Mouse (Mus musculus) adrenal gland, adult 2 months (tissue): ENCODE results near the gene Rars. TPM values are rescaled to one million over a fixed set of nuclear protein-coding genes. Genes with fewer than 3 reads are reported as not detected.
A peak's percentile ranks its signal among the peaks of the same experiment; 100 is the strongest.
"Not testable (repeated sequence)": the region's sequence is repeated elsewhere in the genome, so short reads cannot be mapped to it uniquely, and the experiment has no call there.

ENCODE experiments used
- DNase-seq: peaks from one replicate; pipeline ENCODE4 v3.0.0; 2021
- long read RNA-seq: library from polyadenylated mRNA; stranded (forward); transcript quantifications from one replicate; pipeline ENCODE4 v2.0.0, GENCODE M21; 2021
- polyA plus RNA-seq: library from polyadenylated mRNA; depleted of rRNA; stranded (reverse); fragments of >200 nt; gene quantifications from 2 replicates; pipeline ENCODE4 v1.2.3, GENCODE M21; 2012; rRNA removed
- total RNA-seq, 2 experiments: library from RNA; stranded (reverse); gene quantifications; 2 replicates each; pipeline ENCODE4 v1.2.3; 2021

The Rars gene
- total RNA-seq (10 to 100 TPM; 64.6 to 74.8 TPM), polyA plus RNA-seq (3.6 and 4.9 TPM in 2 replicates)
- long read RNA-seq, transcript Rars-201 (15 exons, 2,109 nt) = major isoform, 54 of 56 reads
- long read RNA-seq, partial matches to known transcripts = 1 of 56 reads
- long read RNA-seq, other reads (novel, unspliced or antisense) = 1 of 56 reads

DNA sequence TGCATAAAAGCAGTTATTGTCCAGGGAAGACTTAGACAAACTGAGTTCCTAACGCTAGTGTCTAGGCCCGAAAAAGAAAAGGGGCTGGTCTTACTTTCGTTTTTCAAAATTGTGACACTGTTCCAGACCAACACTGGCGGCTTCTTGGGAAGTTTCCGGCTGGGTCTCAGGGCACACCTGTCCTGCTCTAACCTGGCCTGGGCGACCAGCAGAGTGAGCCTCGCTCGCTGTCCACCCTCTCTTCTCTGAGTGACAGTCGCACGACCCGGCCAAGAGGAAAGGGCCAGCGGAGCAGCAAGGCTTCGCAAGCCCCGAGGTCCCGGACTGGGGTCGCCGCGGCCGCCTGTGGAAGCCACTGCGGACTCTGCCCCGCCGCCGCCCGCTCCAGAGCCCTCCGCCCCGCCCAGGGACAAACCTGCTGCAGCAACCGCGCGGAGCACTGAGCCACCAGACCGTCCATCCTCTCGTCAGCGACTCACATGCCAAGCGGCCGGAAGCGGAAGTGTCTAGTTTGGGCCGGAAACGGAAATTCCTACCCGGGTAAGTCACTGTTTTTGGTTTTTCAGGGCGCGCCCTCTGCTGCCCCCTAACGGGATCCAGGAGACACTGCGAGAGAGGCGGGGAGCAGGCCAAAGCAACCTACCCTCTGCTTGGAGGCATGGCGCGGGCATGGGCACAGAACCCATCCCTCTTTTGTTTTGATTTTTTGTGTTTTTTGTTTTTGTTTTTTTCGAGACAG, at the start of gene Rars:
Gene Rars, minus strand, starts transcription at position 485 of the 739 bp plus-strand sequence.
- DNase-seq = peak; percentile 95

DNA sequence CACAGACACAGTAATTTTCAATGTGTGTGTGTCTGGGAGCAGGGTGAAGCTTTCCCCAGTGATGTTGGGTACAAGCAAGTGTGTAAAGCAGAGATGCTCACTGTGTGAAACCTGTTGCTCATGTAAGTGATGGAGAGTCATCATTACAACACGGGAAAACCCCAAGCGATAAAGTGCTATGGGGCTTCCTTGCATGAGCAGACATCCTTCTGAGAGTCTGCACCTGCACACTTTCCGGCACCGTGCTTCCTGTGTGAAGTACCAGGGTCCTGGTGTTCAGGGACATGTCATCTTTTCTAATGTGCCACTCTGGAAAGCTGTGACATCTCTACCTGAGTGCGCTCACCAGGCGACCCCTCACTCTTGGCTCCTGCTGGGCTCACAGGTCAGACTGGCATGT, 48.5 kb upstream of the Rars start:
- no peak for DNase-seq

DNA sequence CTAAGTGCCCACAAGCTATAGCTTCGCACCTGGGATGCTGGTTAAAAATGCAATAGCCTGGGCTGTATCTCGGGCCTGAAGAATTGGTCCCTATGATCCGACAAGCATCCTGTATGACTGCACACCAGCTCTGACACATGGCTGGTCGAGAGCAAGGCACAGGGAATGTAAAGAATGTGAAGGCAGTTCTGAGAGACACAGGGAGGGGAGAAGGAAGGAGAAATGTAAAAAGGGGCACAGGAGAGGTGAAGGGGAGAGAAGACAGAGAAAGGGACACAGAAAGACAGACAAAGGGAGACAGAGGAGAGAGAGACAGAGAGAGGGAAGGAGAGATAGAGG, 44.2 kb upstream of the Rars start:
- no peak for DNase-seq

DNA sequence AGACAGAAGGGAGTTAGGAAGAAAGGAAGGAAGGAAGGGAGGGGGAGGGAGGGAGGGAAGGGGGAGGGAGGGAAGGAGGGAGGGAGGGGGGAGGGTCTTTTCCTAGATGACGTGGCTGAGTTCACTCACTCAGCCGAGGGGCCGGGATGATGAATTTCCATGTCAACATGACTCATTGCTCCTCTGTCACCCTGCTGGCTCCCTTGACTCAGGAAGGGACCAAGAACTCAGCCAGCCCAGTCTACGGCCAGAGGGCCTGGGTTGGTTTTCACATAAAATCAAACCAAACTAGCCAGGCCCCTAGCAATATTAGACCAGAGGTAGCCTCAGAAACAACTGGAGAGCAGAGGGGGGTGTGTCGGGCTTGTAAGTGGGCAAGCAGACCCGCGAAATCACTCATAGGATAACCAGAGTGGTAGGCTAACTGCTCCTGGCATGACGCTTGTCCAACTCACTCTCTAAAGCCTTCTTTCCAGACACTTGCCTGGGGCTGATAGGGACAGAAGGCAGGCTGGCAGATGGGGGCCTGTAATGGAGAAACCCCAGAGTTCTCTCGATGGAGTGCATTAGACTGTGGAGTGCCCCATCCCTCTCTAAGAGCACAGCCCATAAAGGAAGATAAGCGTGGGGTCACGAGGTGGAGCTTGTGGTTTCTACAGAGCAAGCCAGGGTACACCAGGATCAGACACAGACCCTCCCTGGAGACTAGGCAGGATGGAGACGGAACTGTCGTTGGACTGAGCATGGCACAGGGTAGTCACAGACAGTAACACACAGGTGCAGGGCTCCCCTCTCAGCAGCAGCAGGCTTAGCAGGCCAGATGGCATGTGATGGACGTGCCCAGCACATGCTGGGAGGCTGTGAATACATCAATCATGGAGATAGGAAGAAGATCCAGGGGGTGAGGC, 43.6 kb upstream of the Rars start:
- peak; percentile 50 for DNase-seq

DNA sequence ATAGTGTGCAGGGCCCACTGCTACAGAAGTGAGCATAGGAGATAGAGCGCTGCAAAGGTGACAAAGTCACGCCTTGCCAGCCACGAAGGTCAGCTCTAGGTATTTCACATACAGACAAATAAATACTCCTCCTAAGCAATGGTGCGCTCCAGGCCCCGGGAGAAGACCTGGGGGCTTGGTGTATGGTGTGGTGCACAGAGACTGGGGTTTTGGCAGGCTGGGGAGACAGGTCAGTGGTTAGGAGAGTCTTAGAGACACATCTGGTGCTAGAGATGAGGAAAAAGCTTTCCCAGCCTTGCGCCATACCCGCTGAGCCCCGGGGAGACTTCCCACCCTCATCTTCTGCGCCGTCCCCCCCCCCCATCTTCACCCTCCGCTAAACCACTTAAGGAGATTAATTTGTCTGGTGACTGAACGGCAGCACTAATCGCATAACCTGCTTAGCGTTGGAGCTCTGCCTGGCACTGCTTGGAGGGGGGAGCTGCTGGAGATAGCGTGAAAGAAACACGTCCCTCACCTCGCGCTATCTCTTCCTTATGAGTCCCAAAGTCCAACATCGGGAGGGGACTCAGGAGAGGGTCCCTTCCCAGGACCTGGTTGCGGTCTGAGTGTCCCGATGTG, 39.4 kb upstream of the Rars start:
- DNase-seq = no peak

DNA sequence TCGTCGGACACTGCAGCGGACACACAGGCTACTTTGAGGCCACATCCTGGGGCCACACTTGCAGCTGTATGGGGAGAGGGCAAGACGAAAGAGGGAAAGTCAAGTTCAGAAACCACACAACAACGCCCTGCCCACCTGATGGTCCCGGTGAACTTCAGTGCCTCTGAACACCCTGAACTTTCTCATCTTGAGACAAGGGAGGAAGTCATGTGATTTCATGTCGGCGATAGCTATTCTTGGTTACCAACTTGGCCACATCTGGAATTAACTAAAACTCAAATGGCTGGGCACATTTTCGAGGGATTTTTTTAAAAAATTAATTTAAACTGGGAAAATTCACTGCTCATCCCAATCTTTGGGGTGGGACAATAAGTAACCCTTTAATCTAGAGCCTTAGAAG, 36.7 kb upstream of the Rars start:
- DNase-seq = no peak

DNA sequence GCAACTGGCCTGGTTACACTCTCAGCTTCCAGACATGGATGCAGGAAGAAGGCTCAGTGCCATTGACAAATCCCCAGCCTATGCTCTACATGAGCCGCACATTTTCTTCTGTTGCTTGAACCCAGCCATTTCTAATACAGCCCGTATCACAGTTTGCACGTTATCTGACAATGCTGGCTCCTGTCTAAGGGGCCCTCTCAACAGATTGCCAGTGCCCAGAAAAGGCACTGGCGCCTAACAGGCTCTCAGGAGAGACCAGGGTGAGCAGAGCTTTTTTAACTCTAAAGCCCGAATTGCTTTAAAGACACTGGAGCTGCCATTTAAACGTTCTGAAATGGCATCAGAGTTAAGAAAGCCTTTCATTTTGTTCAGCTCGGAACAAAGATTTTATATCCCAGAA, 31.8 kb upstream of the Rars start:
- no peak for DNase-seq

DNA sequence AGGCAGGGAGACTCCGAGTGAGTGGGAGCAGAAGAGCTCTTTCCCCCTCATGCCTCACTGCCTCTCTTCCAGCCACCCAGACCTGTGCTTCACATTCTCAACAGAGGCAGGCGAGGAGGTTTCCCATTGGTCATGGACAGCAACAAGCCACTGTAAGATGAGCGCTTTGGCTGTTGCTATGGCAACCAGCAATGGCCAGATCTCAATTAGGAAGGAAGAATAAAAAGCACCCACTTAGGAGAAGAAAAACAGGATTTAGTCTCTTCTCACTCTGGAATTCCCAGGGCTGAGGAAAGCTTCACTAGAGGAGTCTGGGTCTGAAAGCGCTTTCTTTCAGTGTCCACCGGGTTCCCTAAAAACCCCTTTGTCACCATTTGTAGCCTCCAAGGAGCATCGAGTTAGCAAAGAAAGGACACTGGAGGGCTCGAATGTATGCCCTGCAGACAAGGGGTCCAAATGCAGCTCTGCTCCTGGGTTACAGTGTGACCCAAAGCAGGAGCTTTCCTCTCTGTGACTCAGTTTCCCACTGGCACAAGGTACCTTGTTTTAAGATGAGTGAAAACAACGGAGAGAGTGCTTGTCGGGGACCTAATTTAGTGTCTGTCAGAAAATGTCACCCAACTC, 30.8 kb upstream of the Rars start:
- DNase-seq = no peak

DNA sequence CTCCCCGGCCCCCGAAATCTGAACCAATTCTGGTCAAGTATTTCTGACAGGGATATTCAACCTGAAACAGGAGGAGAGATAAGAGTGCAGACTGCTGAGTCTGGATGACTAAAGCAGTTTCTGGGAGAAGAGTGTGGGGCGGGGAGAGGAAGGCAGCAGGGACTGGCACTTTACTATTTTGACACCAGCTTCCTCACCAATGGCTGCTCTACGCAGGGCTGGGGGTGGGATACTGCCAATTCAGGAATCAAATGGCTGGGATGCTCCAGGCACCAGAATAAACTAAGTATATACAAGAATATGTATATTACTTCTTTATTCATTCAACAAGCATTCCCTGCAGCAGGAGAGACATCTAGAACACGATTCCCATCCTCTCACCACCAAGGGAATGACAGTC, 29.3 kb upstream of the Rars start:
- DNase-seq = no peak

DNA sequence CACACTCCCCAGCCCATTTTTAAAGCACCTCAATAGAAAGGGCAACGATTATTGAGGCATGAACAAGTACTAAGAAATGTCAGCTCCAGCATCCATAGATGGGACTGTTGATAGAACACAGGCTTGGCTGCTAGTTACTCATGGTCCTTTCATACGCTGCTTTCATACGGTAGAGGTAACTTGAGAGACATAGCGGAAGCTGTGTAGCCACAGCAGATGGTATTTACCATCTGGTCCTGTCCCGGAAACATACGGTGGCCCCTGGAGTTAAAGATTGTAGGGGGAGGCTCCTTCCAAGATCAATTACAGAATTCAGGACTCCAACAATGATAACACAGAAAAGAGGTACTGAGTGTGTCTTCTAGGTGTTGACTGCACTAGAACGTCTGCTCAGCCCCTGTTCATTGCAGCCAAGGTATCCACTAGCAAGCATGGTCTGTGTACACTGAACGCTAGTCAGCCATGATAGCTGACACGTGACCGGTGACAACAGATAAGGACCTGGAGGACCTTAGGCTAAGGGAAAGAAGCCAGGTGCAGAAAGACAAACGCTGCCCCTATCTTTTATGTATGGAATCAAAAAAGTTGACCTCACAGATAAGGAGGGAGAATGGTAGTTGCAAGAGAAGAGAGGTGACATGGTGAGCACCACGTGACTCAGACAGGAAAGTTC, 23.2 kb upstream of the Rars start:
- no peak for DNase-seq

DNA sequence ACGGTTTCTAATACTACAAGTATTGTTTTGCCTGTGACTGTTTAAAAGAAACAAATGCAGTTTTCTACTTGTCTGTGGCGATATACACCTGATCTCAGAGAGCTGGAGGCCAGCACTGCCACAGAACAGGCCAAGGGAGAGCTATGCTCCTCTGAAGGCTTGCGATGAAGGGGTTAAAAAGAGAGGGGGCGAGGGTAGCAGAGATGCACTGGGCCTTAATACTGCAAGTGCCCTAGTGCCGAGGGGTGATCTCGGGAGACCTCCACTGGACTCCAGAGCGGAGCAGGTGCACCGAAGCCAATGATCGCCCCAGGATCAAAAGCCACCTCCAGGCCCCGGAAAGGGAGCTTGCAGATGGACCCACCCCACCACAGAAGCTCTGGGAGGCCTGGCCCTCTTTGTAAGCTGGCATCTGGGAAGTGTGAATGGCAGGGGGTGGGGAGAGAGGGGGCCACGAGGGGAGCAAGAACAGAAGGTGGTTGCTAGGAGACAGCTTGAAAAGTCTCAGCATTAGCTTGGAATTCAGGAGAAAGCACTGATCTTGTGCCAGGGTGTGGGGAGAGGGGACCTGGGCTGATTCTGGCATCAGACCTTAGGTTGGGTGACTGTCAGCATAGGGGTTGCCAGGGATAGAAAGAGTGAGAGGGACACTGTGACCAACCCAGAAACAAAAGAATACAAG, 22.2 kb upstream of the Rars start:
- DNase-seq = no peak

DNA sequence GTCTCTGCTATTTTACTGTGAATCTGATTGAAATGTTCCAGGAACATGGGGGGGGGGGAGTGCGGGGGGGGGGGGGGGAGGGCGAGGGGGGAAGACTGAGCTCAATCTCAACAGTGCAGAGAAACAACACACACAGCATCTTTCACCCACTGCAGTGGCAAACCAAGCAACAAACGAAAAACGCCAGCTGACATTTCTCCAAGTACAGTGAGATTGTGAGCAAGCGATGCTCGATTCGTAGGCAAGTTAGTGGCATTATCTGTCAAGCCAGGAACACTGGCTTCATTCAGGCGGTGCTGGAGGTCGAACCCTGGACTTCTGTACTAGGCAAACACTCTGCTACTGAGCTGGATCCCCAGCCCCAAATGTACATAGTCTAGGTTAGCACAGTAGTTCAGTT, 21.3 kb upstream of the Rars start:
- no peak for DNase-seq

DNA sequence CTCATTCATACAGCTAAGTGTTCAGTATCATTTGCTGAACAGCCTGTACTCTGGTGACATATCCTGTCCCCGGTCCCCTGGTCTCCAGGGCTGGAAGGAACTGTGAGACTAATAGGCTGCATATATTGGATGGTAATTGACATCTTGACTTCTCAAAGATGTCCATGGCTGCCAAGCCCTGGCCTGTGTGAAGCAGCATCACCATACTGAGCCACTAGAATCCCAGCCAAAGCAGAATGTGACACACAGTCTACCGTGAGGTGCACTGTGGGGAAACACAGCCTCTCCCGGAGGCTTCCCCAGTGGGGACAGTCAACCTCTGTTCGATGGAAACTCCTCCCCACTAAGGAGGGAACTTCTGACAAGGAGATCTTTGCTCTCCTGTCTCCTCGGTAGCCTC, 20.6 kb upstream of the Rars start:
- DNase-seq = no peak

DNA sequence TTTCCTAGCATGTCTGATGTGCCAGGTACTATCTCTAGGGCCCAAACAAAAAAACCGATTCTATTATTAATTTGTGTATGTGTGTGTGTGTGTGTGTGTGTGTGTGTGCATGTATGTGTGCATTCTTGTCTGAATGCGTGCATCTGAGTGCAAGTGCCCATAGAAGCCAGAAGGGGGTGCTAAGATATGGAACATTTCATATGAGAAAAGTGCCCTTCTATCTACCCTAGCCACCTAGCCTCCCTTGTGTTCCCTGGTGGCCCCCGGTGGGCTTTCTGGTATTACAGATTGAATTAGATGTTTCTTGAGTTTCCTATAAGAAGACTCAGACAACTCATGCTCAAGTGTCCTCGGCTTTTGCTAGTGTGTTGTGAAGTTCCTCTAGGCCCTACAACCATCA, 19.3 kb upstream of the Rars start:
- no peak for DNase-seq

DNA sequence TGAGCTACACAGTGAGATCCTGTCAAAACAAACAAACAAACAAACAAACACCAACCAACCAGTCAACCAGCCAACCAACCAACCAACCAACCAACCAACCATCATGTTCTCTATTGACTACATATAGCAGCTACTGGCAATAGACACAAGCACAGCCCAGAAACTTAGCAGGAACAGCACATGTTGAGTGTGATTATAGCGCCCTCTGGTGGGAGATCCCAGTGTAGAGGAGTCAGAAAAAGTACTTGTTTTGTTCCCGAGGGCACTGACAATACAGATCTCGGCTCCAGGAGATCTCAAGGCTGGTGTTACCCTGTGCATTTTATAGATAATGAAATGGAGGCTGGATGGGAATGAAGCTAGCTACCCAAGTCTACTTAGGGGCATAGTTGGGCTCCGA, 18.4 kb upstream of the Rars start:
- peak; percentile 35 for DNase-seq

DNA sequence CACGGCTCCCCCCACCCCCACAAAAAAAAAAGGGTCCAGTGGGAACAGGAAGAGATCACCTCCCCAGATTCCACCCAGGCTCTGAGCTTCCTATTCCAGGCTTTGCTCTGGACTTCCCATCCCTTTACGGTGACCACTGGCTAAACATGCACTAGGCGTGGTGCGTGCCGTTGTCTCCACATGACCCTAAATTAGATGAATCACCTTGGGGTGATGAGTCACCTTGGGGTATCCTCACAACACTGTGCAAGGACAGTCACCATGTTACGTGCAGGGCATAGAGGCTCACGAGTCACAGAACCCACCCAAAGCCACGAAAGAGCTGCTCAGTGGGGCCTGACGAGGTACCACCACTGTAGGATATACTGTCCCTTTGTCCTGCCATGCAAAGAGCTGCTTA, 10.0 kb upstream of the Rars start:
- peak; percentile 71 for DNase-seq

DNA sequence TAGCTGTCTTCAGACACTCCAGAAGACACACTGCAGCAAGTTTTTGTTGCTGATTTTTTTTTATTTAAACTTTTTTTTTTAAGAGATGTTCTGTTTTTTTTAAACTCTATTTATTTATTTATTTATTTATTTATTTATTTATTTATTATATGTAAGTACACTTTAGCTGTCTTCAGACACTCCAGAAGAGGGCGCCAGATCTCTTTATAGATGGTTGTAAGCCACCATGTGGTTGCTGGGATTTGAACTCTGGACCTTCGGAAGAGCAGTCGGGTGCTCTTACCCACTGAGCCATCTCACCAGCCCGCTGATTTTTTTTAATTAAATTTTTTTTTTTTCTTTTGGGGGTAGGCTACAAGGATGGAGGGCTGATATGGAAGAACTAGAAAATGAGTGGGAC, 8.3 kb upstream of the Rars start:
- not testable (repeated sequence) for DNase-seq

DNA sequence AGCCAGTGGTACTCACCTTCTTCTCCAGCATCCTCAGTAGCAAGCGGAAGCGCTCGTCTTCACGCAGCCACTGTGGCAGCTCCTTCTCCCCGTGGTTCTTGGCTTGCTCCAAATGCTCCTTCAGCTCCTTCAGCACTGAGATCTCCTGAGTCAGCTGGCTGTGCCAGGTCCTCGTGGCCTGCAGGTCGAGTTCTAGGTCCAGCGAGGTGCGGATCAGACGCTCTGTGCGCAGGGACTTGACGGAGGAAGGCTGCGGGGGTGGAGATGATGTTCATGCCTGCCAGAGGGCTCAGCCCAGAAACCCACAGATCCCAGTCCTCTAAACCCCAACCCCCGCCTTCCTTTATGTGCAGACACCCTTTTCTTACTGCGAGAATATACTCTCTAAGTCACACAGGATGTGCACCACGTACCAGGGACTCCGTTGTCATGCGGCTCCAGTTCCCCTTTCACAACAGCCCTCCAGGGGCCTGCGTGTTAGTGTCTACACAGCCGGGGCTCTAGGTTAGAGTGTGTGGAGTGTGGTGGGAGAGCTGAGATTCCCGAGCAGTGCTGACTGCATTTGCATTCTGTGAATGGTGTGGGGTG, 7.5 kb upstream of the Rars start:
- no peak for DNase-seq

DNA sequence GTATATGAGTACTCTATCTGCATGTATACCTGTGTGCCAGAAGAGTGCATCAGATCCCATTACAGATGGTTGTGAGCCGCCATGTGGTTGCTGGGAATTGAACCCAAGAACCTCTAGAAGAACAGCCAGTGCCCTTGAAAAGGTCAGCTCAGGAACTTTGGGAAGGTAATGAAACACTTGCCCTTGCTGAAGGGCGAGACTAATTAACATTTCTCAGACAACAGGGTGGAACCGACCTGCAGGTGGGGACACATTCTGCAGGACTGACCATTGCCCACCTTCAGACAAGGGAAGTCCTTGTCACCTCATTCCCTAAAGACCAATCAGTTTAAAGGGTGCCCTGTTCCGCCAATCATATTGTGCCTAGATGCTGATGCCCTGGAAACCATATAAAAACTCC, 6.5 kb upstream of the Rars start:
- DNase-seq = not testable (repeated sequence)

DNA sequence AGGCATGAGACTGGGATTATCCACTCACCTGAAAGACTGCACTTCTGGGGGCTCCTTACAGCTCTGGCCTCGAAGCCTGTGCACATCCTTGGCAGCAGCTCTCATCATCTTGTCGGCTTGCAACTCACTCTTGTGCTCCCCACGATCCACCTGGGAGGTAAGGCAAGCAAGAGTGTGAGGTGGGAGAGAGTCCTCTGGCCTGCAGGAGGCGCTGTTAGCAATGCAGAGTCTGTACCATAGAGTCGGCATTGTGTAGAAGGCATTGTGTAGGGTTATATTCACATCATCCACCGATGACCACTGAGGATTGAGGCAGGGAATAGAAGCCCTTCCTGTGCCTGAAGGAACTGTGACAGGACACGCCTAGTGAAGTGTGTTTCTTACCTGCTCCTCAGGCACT, 6.0 kb upstream of the Rars start:
- no peak for DNase-seq
